Mouse (Mus musculus) forebrain, embryonic 14.5 days (tissue): ENCODE data around the gene Mon1a. TPM values are rescaled to one million over a fixed set of nuclear protein-coding genes. Genes with fewer than 3 reads are reported as not detected.

Experiments used
- ATAC-seq: fragments of 200-750 bp; cut with Nextera tagmentation; 2 replicates; pipeline ENCODE4 v1.8.0; 2017; ENCODE audit warnings: mild to moderate bottlenecking, moderate library complexity
- DNase-seq: peaks from one replicate; pipeline ENCODE4 v3.0.0-alpha.2; 2015; ENCODE audit warnings: low spot score
- H3K27ac ChIP-seq: fragments of 300-500 bp; sonication (generic); 2 replicates; pipeline ENCODE4 v1.5.1; 2014; ENCODE audit warnings: low read depth, mild to moderate bottlenecking, control low read depth, low read length, moderate library complexity
- H3K27me3 ChIP-seq: fragments of 300-500 bp; sonication (generic); replicated peaks from 2 replicates; pipeline ENCODE4 v1.6.1; 2014; ENCODE audit warnings: low read length, control low read depth, mixed read lengths; ENCODE audit not compliant: control insufficient read depth, insufficient read depth
- H3K36me3 ChIP-seq: fragments of 300-500 bp; sonication (generic); 2 replicates; pipeline ENCODE4 v1.6.1; 2014; ENCODE audit warnings: low read length, control low read depth; ENCODE audit not compliant: control insufficient read depth, insufficient read depth
- H3K4me1 ChIP-seq: fragments of 300-500 bp; sonication (generic); 2 replicates; pipeline ENCODE4 v1.6.1; 2014; ENCODE audit warnings: antibody characterized with exemption, low read length, control low read depth; ENCODE audit not compliant: control insufficient read depth, insufficient read depth
- H3K4me2 ChIP-seq: fragments of 300-500 bp; sonication (generic); 2 replicates; pipeline ENCODE4 v1.6.1; 2014; ENCODE audit warnings: mild to moderate bottlenecking, control low read depth, low read length
- H3K4me3 ChIP-seq: fragments of 300-500 bp; sonication (generic); 2 replicates; pipeline ENCODE4 v1.5.1; 2014; ENCODE audit warnings: low read depth, low read length, control low read depth
- H3K9ac ChIP-seq: fragments of 300-500 bp; sonication (generic); 2 replicates; pipeline ENCODE4 v1.6.1; 2014; ENCODE audit warnings: mild to moderate bottlenecking, low read length, control low read depth, moderate library complexity
- H3K9me3 ChIP-seq: fragments of 300-500 bp; sonication (generic); replicated peaks from 2 replicates; pipeline ENCODE4 v1.6.1; 2016; ENCODE audit warnings: low read length, control low read depth, mixed read lengths; ENCODE audit not compliant: control insufficient read depth
- WGBS: fragments of 180-500 bp; shearing (Covaris S2); extraction: QIAGEN DNeasy Blood & Tissue Kit; methylation state at CpG from one replicate; pipeline ENCODE4 v1.1.7; 2014; 5-methylcytosine and 5-hydroxymethylcytosine counted together
- polyA plus RNA-seq: library from polyadenylated mRNA; unstranded; fragments of >200 nt; fragmentation: Nextera tagmentation; extraction: Ambion mirVana; gene quantifications from 2 replicates; pipeline ENCODE4 v1.2.1, GENCODE M21; 2014

Gene Mon1a
- 23.5 and 27.2 TPM in 2 replicates for polyA plus RNA-seq

DNA sequence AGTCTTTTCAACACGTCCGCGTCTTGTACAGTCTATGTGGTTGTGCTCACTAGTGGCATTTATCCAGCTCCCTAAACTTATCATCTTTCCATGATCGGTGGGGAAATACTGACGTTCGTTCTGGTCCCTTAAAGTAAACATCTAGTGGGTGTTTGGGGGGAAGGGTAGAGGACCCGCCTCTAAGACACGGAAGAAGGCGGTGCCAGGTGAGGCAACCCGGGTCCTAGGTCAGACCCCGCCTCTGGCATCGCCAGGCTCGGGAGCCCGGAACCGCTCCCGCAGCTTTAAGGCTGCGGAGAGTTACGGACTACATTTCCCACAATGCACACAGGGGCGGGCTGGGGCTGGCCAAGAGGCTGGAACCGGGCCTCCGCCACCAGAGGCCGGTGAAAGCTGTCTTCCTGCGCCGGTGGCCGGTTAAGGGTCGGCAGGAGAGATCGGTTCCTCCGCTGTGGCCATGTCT, at the start of gene Mon1a:
Gene Mon1a (plus strand): TSS at position 348 of the 463 bp plus-strand sequence.
- WGBS, result under 1% methylated on average over 28 of the region's 28 CpGs
- DNase-seq, result peak; percentile 91
- peak; percentile 98 for ATAC-seq
- Histone ChIP-seq H3K9me3 (no peaks in the 10 kb centered on the region), H3K27ac (no peak within 1 kb of the TSS), H3K4me1 (no peaks in the 10 kb centered on the region), H3K36me3 (no peaks in the 10 kb centered on the region), H3K27me3 (no peaks in the 10 kb centered on the region; the same call in 1 of the 2 replicates), H3K4me2 (peak within 1 kb of the TSS; percentile 60), H3K4me3 (peak within 1 kb of the TSS; percentile 72), H3K9ac (peak within 1 kb of the TSS; percentile 78)

DNA sequence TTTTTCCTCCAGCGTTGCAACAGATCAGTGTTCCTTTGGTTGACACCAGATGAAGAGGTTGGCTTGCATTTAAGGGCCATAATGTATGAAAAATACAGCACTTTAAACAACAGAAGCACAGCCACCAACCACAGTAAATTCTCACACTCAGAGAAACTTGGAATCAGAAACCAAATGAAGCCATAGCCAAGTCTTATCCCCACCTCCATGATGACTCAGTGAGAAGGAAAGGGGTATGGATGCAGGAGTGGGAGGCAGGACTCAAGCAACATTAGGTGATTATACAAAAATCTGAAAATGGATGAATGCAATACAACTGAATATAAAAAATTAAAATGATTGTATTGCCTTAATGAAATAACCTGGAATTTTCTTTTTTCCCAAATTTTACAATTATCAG, 49.1 kb upstream of the Mon1a start:
- no peak for ATAC-seq
- no peaks in the 10 kb centered on the region for H3K27me3 ChIP-seq
- DNase-seq, result no peak
- WGBS, result 98% methylated on average over 1 of the region's 1 CpGs
- H3K4me3 ChIP-seq, result no peak overlapping the region
- H3K27ac ChIP-seq, result no peak overlapping the region
- H3K9me3 ChIP-seq, result no peaks in the 10 kb centered on the region
- no peaks in the 10 kb centered on the region for H3K4me1 ChIP-seq
- peaks cover 21% of the 10 kb centered on the region for H3K36me3 ChIP-seq
- no peak overlapping the region for H3K9ac ChIP-seq
- H3K4me2 ChIP-seq, result no peak overlapping the region

DNA sequence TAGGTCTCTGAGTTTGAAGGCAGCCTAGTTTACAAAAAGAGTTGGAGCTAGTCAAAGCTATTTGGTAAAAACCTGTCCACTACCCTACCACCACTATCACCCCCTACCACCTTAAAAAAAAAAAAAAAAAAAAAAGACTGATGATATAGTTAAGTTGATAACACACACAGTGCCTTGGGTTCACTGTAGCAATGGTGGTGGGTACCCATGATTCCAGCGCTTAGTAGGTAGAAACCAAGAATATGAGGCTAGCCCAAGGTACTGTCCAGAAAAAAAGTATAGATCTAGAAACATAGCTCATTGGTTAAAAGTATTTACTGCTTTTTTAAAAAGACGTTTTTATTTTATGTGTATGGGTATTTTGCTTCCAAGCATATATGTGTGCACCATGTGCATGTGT, 45.2 kb upstream of the Mon1a start:
- 96% methylated on average over 2 of the region's 2 CpGs for WGBS
- no peaks in the 10 kb centered on the region for H3K9me3 ChIP-seq
- no peak overlapping the region for H3K27ac ChIP-seq
- no peak overlapping the region for H3K9ac ChIP-seq
- no peaks in the 10 kb centered on the region for H3K27me3 ChIP-seq
- DNase-seq (no peak), ATAC-seq (no peak)
- H3K36me3 ChIP-seq, result peaks cover 35% of the 10 kb centered on the region
- no peak overlapping the region for H3K4me2 ChIP-seq
- no peak overlapping the region for H3K4me3 ChIP-seq
- no peaks in the 10 kb centered on the region for H3K4me1 ChIP-seq

DNA sequence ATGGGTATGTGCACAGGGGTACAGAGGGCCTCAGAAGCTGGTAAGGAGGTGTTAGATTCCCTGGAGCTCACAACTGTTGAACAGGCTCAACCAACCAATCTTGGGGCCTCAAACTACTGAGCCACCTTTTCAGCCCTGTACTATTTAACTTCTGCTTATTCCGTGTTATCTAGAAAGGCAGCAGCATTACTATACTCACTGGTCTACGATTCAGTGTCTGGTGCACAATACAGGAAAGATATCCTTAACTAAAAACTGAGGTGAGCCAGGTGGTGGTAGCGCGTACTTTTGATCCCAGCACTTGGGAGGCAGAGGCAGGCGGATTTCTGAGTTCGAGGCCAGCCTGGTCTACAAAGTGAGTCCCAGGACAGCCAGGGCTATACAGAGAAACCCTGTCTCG, 39.0 kb upstream of the Mon1a start:
- Histone ChIP-seq H3K4me3 (no peak overlapping the region), H3K4me1 (no peaks in the 10 kb centered on the region), H3K4me2 (no peak overlapping the region), H3K9ac (no peak overlapping the region), H3K36me3 (peaks cover 47% of the 10 kb centered on the region), H3K27ac (no peak overlapping the region), H3K27me3 (no peaks in the 10 kb centered on the region), H3K9me3 (no peaks in the 10 kb centered on the region)
- 99% methylated on average over 7 of the region's 7 CpGs for WGBS
- no peak for DNase-seq
- ATAC-seq, result no peak

DNA sequence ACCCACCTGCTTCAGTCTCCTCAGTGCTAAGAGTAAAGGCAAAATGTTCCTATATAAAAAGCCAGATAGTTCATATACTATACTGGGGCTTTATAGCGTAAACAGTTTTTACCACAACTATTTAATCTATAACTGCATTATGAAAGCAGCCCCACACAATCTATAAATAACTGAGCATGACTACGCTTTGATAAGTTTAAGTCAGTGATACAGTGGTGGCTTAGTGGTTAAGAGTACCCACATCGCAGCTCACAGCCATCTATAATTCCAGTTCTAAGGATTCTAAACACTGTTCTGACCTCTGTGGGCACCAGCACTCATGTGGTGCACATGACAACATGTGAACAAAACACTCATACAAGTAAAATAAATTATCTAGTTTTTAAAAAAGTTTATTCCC, 29.6 kb upstream of the Mon1a start:
- Histone ChIP-seq H3K9me3 (no peaks in the 10 kb centered on the region), H3K9ac (no peak overlapping the region), H3K4me2 (no peak overlapping the region), H3K4me1 (no peaks in the 10 kb centered on the region), H3K27ac (no peak overlapping the region), H3K4me3 (no peak overlapping the region), H3K27me3 (no peaks in the 10 kb centered on the region), H3K36me3 (peaks cover 26% of the 10 kb centered on the region)
- DNase-seq (no peak), ATAC-seq (no peak)
- 96% methylated on average over 3 of the region's 3 CpGs for WGBS

DNA sequence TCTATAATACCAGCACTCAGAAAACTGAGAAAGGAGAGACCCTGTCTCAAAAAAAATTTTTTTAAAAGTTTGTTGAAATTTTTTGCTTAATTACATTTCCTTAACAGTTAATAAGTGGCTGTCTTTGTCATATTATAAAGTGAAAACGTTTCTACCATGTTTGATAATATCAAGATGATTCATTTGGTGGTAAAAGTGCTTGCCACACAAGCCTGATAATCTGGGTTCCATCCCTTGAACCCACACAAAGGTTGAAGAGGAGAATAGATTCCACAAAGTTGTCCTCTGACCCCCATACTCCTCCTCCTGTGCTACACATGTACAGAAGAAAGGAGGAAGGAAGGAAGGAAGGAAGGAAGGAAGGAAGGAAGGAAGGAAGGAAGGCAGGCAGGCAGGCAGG, 23.5 kb upstream of the Mon1a start:
- no peaks in the 10 kb centered on the region for H3K27me3 ChIP-seq
- WGBS, result 79% methylated on average over 1 of the region's 1 CpGs

DNA sequence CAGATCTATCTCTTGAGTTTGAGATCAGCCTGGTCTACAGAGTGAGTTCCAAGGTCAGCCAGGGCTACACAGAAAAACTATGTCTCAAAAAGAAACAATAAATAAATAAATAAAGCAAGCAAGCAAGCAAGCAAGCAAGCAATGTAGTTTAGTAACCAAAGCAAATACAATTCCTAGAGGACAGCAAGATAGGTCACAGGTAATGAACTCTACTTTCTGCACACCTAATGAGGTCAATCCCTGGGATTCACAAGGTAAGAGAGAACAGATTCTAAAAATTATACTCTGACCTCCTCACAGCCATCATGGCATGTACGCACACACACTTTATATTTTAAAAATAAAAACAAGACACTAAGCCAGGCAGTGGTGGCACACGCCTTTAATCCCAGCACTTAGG, 21.9 kb upstream of the Mon1a start:
- H3K4me3 ChIP-seq, result no peak overlapping the region
- no peak overlapping the region for H3K9ac ChIP-seq
- no peak for ATAC-seq
- WGBS, result 98% methylated on average over 2 of the region's 2 CpGs
- H3K4me1 ChIP-seq, result 0 out of 2 replicates have a peak, but pooled peaks cover 1% of the 10 kb centered on the region
- 0 out of 2 replicates have a peak, but pooled peaks cover 7% of the 10 kb centered on the region for H3K36me3 ChIP-seq
- no peak overlapping the region for H3K4me2 ChIP-seq
- no peak overlapping the region for H3K27ac ChIP-seq
- no peaks in the 10 kb centered on the region for H3K27me3 ChIP-seq
- H3K9me3 ChIP-seq, result no peaks in the 10 kb centered on the region
- no peak for DNase-seq

More for the DNA sequence above, 23.5 kb upstream of the Mon1a start:
- ATAC-seq (no peak), DNase-seq (no peak)
- Histone ChIP-seq H3K4me3 (no peak overlapping the region), H3K9me3 (no peaks in the 10 kb centered on the region), H3K4me2 (no peak overlapping the region), H3K36me3 (peaks cover 10% of the 10 kb centered on the region; the same call in 1 of the 2 replicates), H3K9ac (no peak overlapping the region), H3K27ac (no peak overlapping the region), H3K4me1 (no peaks in the 10 kb centered on the region)

DNA sequence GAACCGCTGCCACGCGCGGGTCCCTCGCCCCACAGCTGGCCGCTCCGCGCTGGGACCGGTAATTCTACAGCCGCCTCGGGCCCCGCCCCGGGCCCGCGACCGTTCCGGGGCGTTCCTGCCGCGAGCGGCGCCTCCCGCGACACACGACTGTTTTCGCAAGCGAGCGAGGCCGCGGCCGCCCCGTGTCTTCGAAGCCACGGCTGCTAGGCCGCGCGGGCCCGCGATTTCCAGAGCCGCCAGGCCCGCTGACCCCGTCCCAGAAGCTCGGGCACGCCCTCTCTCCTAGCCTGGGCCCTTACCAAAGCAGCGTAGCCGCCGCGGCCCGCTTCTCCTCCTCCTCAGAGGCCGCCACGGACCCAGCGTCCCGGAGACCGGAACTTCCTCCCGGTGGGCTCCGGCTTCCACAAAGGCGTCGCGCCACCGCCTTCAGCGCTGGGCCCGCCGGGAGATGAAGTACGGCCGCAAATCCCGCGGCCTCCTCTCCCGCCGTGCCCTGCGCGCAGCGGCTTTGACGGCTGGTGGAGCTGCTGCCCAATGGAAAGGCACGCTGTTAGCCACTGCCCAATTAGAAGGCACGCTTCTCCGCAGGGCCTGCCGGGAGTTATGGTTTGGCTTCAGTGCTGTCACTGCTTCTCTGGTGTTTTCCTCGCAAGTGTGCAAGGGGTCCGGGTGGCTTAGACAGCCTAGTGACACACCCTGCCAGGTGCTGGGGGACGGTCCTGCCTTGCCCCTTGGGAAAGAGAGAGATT, 15.4 kb upstream of the Mon1a start:
- Histone ChIP-seq H3K27ac (peak overlapping the region; percentile 95), H3K4me3 (peak overlapping the region; percentile 99), H3K27me3 (no peaks in the 10 kb centered on the region), H3K36me3 (0 out of 2 replicates have a peak, but pooled peaks cover 4% of the 10 kb centered on the region), H3K9ac (peak overlapping the region; percentile 99), H3K4me1 (peaks cover 9% of the 10 kb centered on the region), H3K4me2 (peak overlapping the region; percentile 79), H3K9me3 (no peaks in the 10 kb centered on the region)
- peak; percentile 98 for DNase-seq
- peak; percentile 100 for ATAC-seq
- under 1% methylated on average over 73 of the region's 80 CpGs for WGBS

DNA sequence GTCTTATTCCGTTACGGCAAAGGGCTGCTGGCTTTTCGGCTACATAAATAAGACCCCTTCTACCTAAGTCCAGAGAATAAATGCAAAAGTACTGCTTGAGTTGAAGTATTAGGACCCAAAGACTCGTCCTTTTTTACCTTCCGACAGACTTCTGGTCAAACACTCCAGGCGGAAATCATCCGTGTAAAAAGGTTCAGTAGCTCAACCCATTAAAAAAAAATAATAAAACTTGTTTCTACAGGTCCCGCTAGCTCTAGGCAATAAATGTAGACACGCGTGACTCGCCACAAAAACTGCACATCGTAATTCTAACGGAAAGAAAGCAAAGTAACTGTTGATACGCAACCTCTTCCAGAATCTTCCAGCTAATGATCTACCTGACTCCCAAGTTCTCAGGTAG, 14.8 kb upstream of the Mon1a start, which contains the start of gene Rbm6:
Gene Rbm6 (minus strand): TSS at position 101 of the 400 bp plus-strand sequence.
- Histone ChIP-seq H3K36me3 (0 out of 2 replicates have a peak, but pooled peaks cover 2% of the 10 kb centered on the region), H3K4me3 (peak within 1 kb of the TSS; percentile 99), H3K9ac (peak within 1 kb of the TSS; percentile 99), H3K9me3 (no peaks in the 10 kb centered on the region), H3K4me1 (peaks cover 9% of the 10 kb centered on the region), H3K4me2 (peak within 1 kb of the TSS; percentile 79), H3K27ac (peak within 1 kb of the TSS; percentile 95), H3K27me3 (no peaks in the 10 kb centered on the region)
- no peak for ATAC-seq
- DNase-seq, result no peak
- 12% methylated on average over 14 of the region's 14 CpGs for WGBS
